Mouse (Mus musculus): ENCODE measurements at regions not wholly inside any gene's neighbourhood (a gene's known extent, or its start where the extent isn't known, plus 50 kb on each side); places are given as distances from the start of the nearest gene placed in this dataset.
"Not testable (repeated sequence)": the region's sequence is repeated elsewhere in the genome, so short reads cannot be mapped to it uniquely, and the experiment has no call there.

GRCm38 (mm10) chr3:6886200-6887052 lies 266.2 kb upstream of the 1700008P02Rik start:
- no peak for DNase-seq (ENCODE audit: extremely low spot score in 1 of 2, low spot score in 1 of 2)

- DNase-seq (ENCODE audit: extremely low spot score in 1 of 2, low spot score in 1 of 2): no peak
These were observed 263.2 kb upstream of the 1700008P02Rik start for GRCm38 (mm10) chr3:6883401-6883800.

- no peak for DNase-seq (ENCODE audit: extremely low spot score in 1 of 2, low spot score in 1 of 2)
These were observed 256.0 kb upstream of the 1700008P02Rik start for GRCm38 (mm10) chr3:6876265-6876664.

- DNase-seq (ENCODE audit: extremely low spot score in 1 of 2, low spot score in 1 of 2): no peak
These were observed 251.9 kb upstream of the 1700008P02Rik start for GRCm38 (mm10) chr3:6872170-6872569.

- DNase-seq (ENCODE audit: extremely low spot score in 1 of 2, low spot score in 1 of 2): no peak
These were observed 251.5 kb upstream of the 1700008P02Rik start for GRCm38 (mm10) chr3:6871752-6872151.

- DNase-seq (ENCODE audit: extremely low spot score in 1 of 2, low spot score in 1 of 2): no peak
These were observed 245.9 kb upstream of the 1700008P02Rik start for GRCm38 (mm10) chr3:6866148-6866483.

- peak; percentile 50 to 74 for DNase-seq (ENCODE audit: extremely low spot score in 1 of 2, low spot score in 1 of 2)
These were observed 245.4 kb upstream of the 1700008P02Rik start for GRCm38 (mm10) chr3:6865462-6866147.

- no peak for DNase-seq (ENCODE audit: extremely low spot score in 1 of 2, low spot score in 1 of 2)
These were observed 239.6 kb upstream of the 1700008P02Rik start for GRCm38 (mm10) chr3:6859866-6860180.

- no peak for DNase-seq (ENCODE audit: extremely low spot score in 1 of 2, low spot score in 1 of 2)
These were observed 239.0 kb upstream of the 1700008P02Rik start for GRCm38 (mm10) chr3:6858982-6859865.

GRCm38 (mm10) chr3:6819332-6819731 lies 199.1 kb upstream of the 1700008P02Rik start:
- no peak for DNase-seq (ENCODE audit: extremely low spot score in 1 of 2, low spot score in 1 of 2)

- no peak for DNase-seq (ENCODE audit: extremely low spot score in 1 of 2, low spot score in 1 of 2)
These were observed 192.1 kb upstream of the 1700008P02Rik start for GRCm38 (mm10) chr3:6812346-6812745.

GRCm38 (mm10) chr3:6809381-6809950 lies 189.2 kb upstream of the 1700008P02Rik start:
- peak in 1 of 2 experiments; percentile 7 for DNase-seq (ENCODE audit: extremely low spot score in 1 of 2, low spot score in 1 of 2)

GRCm38 (mm10) chr3:6800092-6800716 lies 180.0 kb upstream of the 1700008P02Rik start:
- DNase-seq (ENCODE audit: extremely low spot score in 1 of 2, low spot score in 1 of 2): not testable (repeated sequence)

- DNase-seq (ENCODE audit: extremely low spot score in 1 of 2, low spot score in 1 of 2): no peak
These were observed 148.3 kb upstream of the 1700008P02Rik start for GRCm38 (mm10) chr3:6768506-6768905.

- DNase-seq (ENCODE audit: extremely low spot score in 1 of 2, low spot score in 1 of 2): not testable (repeated sequence)
These were observed 147.8 kb upstream of the 1700008P02Rik start for GRCm38 (mm10) chr3:6768085-6768484.

GRCm38 (mm10) chr3:6759172-6759571 lies 138.9 kb upstream of the 1700008P02Rik start:
- no peak for DNase-seq (ENCODE audit: extremely low spot score in 1 of 2, low spot score in 1 of 2)

GRCm38 (mm10) chr3:6757562-6757961 lies 137.3 kb upstream of the 1700008P02Rik start:
- no peak for DNase-seq (ENCODE audit: extremely low spot score in 1 of 2, low spot score in 1 of 2)

GRCm38 (mm10) chr3:6750746-6751145 lies 130.5 kb upstream of the 1700008P02Rik start:
- not testable (repeated sequence) for DNase-seq (ENCODE audit: extremely low spot score in 1 of 2, low spot score in 1 of 2)

- DNase-seq (ENCODE audit: extremely low spot score in 1 of 2, low spot score in 1 of 2): no peak
These were observed 111.4 kb upstream of the 1700008P02Rik start for GRCm38 (mm10) chr3:6731372-6732297.

Measured in frontal cortex, adult 2 months (tissue).